Mouse (Mus musculus): ENCODE measurements at regions not wholly inside any gene's neighbourhood (a gene's known extent, or its start where the extent isn't known, plus 50 kb on each side); places are given as distances from the start of the nearest gene placed in this dataset.

GRCm38 (mm10) chr8:80422190-80422589 is 71.4 kb upstream of the Gypa start:
- no peaks in the 10 kb centered on the region for H3K9me3 ChIP-seq (replicated peaks; ENCODE audit: control insufficient read depth, low read length)
- no peaks in the 10 kb centered on the region for H3K36me3 ChIP-seq (replicated peaks; ENCODE audit: control insufficient read depth, insufficient read depth, low read length)
- H3K27ac ChIP-seq (ENCODE audit: low read depth) = no peak overlapping the region
- ATAC-seq (ENCODE audit: insufficient read depth, low read depth) (no peak), DNase-seq (ENCODE audit: low spot score) (no peak)
- H3K9ac ChIP-seq (replicated peaks; ENCODE audit: low read depth, low read length) = no peak overlapping the region
- H3K27me3 ChIP-seq (ENCODE audit: control insufficient read depth, insufficient read depth, low read length) = no peaks in the 10 kb centered on the region
- TF ChIP-seq EP300 (IDR thresholded peaks at IDR 0.05; ENCODE audit: low read depth) (no peak), CTCF (IDR thresholded peaks at IDR 0.05; ENCODE audit: low read depth) (no peak)
- WGBS = 79% methylated on average over 6 of the region's 6 CpGs
- H3K4me1 ChIP-seq (ENCODE audit: control insufficient read depth, insufficient read depth) = no peaks in the 10 kb centered on the region
- H3K4me2 ChIP-seq (ENCODE audit: low read depth, low read length) = no peak overlapping the region
- H3K4me3 ChIP-seq (ENCODE audit: low read depth, low read length) = no peak overlapping the region

- TF ChIP-seq EP300 (IDR thresholded peaks at IDR 0.05; ENCODE audit: low read depth) = no peak
- no peak for TF ChIP-seq CTCF (IDR thresholded peaks at IDR 0.05; ENCODE audit: low read depth)
- H3K4me3 ChIP-seq (ENCODE audit: low read depth, low read length) = no peak overlapping the region
- no peaks in the 10 kb centered on the region for H3K27me3 ChIP-seq (ENCODE audit: control insufficient read depth, insufficient read depth, low read length)
- DNase-seq (ENCODE audit: low spot score) (no peak), ATAC-seq (ENCODE audit: insufficient read depth, low read depth) (no peak)
- WGBS = 74% methylated on average over 4 of the region's 4 CpGs
- no peak overlapping the region for H3K27ac ChIP-seq (ENCODE audit: low read depth)
- H3K9me3 ChIP-seq (replicated peaks; ENCODE audit: control insufficient read depth, low read length) = no peaks in the 10 kb centered on the region
- H3K4me2 ChIP-seq (ENCODE audit: low read depth, low read length) = no peak overlapping the region
- H3K4me1 ChIP-seq (ENCODE audit: control insufficient read depth, insufficient read depth) = no peaks in the 10 kb centered on the region
- H3K9ac ChIP-seq (replicated peaks; ENCODE audit: low read depth, low read length) = no peak overlapping the region
- H3K36me3 ChIP-seq (replicated peaks; ENCODE audit: control insufficient read depth, insufficient read depth, low read length) = no peaks in the 10 kb centered on the region
Measured at GRCm38 (mm10) chr8:80416121-80416520, 77.5 kb upstream of the Gypa start.

GRCm38 (mm10) chr8:80399594-80400207 is 93.9 kb upstream of the Gypa start:
- Histone ChIP-seq H3K4me2 (ENCODE audit: low read depth, low read length) (no peak overlapping the region), H3K9ac (replicated peaks; ENCODE audit: low read depth, low read length) (no peak overlapping the region), H3K4me1 (ENCODE audit: control insufficient read depth, insufficient read depth) (no peaks in the 10 kb centered on the region), H3K36me3 (replicated peaks; ENCODE audit: control insufficient read depth, insufficient read depth, low read length) (no peaks in the 10 kb centered on the region), H3K27me3 (ENCODE audit: control insufficient read depth, insufficient read depth, low read length) (no peaks in the 10 kb centered on the region), H3K4me3 (ENCODE audit: low read depth, low read length) (no peak overlapping the region), H3K27ac (ENCODE audit: low read depth) (no peak overlapping the region), H3K9me3 (replicated peaks; ENCODE audit: control insufficient read depth, low read length) (no peaks in the 10 kb centered on the region)
- TF ChIP-seq CTCF (IDR thresholded peaks at IDR 0.05; ENCODE audit: low read depth) (no peak), EP300 (IDR thresholded peaks at IDR 0.05; ENCODE audit: low read depth) (no peak)
- ATAC-seq (ENCODE audit: insufficient read depth, low read depth) = no peak
- DNase-seq (ENCODE audit: low spot score) = no peak
- WGBS = 70% methylated on average over 2 of the region's 2 CpGs

- WGBS = 35% methylated on average over 5 of the region's 5 CpGs
- Histone ChIP-seq H3K9ac (replicated peaks; ENCODE audit: low read depth, low read length) (no peak overlapping the region), H3K27me3 (ENCODE audit: control insufficient read depth, insufficient read depth, low read length) (no peaks in the 10 kb centered on the region)
Measured at GRCm38 (mm10) chr8:80395010-80395409, 98.6 kb upstream of the Gypa start.

GRCm38 (mm10) chr8:80393111-80393510 is 100.5 kb upstream of the Gypa start:
- Histone ChIP-seq H3K4me2 (ENCODE audit: low read depth, low read length) (no peak overlapping the region), H3K4me3 (ENCODE audit: low read depth, low read length) (no peak overlapping the region), H3K9me3 (replicated peaks; ENCODE audit: control insufficient read depth, low read length) (no peaks in the 10 kb centered on the region), H3K36me3 (replicated peaks; ENCODE audit: control insufficient read depth, insufficient read depth, low read length) (no peaks in the 10 kb centered on the region), H3K4me1 (ENCODE audit: control insufficient read depth, insufficient read depth) (no peaks in the 10 kb centered on the region), H3K27me3 (ENCODE audit: control insufficient read depth, insufficient read depth, low read length) (no peaks in the 10 kb centered on the region), H3K9ac (replicated peaks; ENCODE audit: low read depth, low read length) (no peak overlapping the region), H3K27ac (ENCODE audit: low read depth) (no peak overlapping the region)
- DNase-seq (ENCODE audit: low spot score) (no peak), ATAC-seq (ENCODE audit: insufficient read depth, low read depth) (no peak)
- 70% methylated on average over 3 of the region's 3 CpGs for WGBS
- TF ChIP-seq EP300 (IDR thresholded peaks at IDR 0.05; ENCODE audit: low read depth) (no peak), CTCF (IDR thresholded peaks at IDR 0.05; ENCODE audit: low read depth) (no peak)

More at GRCm38 (mm10) chr8:80395010-80395409, 98.6 kb upstream of the Gypa start:
- Histone ChIP-seq H3K4me3 (ENCODE audit: low read depth, low read length) (no peak overlapping the region), H3K36me3 (replicated peaks; ENCODE audit: control insufficient read depth, insufficient read depth, low read length) (no peaks in the 10 kb centered on the region), H3K4me1 (ENCODE audit: control insufficient read depth, insufficient read depth) (no peaks in the 10 kb centered on the region), H3K9me3 (replicated peaks; ENCODE audit: control insufficient read depth, low read length) (no peaks in the 10 kb centered on the region), H3K27ac (ENCODE audit: low read depth) (no peak overlapping the region), H3K4me2 (ENCODE audit: low read depth, low read length) (no peak overlapping the region)
- ATAC-seq (ENCODE audit: insufficient read depth, low read depth) (no peak), DNase-seq (ENCODE audit: low spot score) (no peak)
- no peak for TF ChIP-seq CTCF (IDR thresholded peaks at IDR 0.05; ENCODE audit: low read depth)
- no peak for TF ChIP-seq EP300 (IDR thresholded peaks at IDR 0.05; ENCODE audit: low read depth)

GRCm38 (mm10) chr8:80369221-80369620 is 124.4 kb upstream of the Gypa start:
- Histone ChIP-seq H3K27me3 (ENCODE audit: control insufficient read depth, insufficient read depth, low read length) (no peaks in the 10 kb centered on the region), H3K36me3 (replicated peaks; ENCODE audit: control insufficient read depth, insufficient read depth, low read length) (no peaks in the 10 kb centered on the region), H3K27ac (ENCODE audit: low read depth) (no peak overlapping the region), H3K4me2 (ENCODE audit: low read depth, low read length) (no peak overlapping the region), H3K9ac (replicated peaks; ENCODE audit: low read depth, low read length) (no peak overlapping the region), H3K4me1 (ENCODE audit: control insufficient read depth, insufficient read depth) (no peaks in the 10 kb centered on the region), H3K4me3 (ENCODE audit: low read depth, low read length) (no peak overlapping the region), H3K9me3 (replicated peaks; ENCODE audit: control insufficient read depth, low read length) (no peaks in the 10 kb centered on the region)
- no peak for ATAC-seq (ENCODE audit: insufficient read depth, low read depth)
- no peak for TF ChIP-seq CTCF (IDR thresholded peaks at IDR 0.05; ENCODE audit: low read depth)
- DNase-seq (ENCODE audit: low spot score) = no peak
- WGBS = 81% methylated on average over 2 of the region's 2 CpGs

Measured in heart, postnatal 0 days (tissue).